Mouse (Mus musculus) kidney, embryonic 15.5 days (tissue): ENCODE measurements at regions not wholly inside any gene's neighbourhood (a gene's known extent, or its start where the extent isn't known, plus 50 kb on each side); places are given as distances from the start of the nearest gene placed in this dataset.
A peak's percentile ranks its signal among the peaks of the same experiment; 100 is the strongest.

Experiments used
- ATAC-seq: fragments of 200-750 bp; cut with Nextera tagmentation; replicated peaks from 2 replicates; pipeline ENCODE4 v1.8.0; 2017; ENCODE audit warnings: moderate TSS enrichment; ENCODE audit not compliant: low FRiP score
- H3K27ac ChIP-seq: fragments of 300-500 bp; sonication (generic); 2 replicates; pipeline ENCODE4 v1.5.1; 2015; ENCODE audit warnings: mild to moderate bottlenecking, inconsistent platforms
- H3K27me3 ChIP-seq: fragments of 300-500 bp; sonication (generic); 2 replicates; pipeline ENCODE4 v1.6.1; 2015; ENCODE audit warnings: inconsistent platforms
- H3K36me3 ChIP-seq: fragments of 300-500 bp; sonication (generic); 2 replicates; pipeline ENCODE4 v1.6.1; 2015; ENCODE audit warnings: inconsistent platforms
- H3K4me1 ChIP-seq: fragments of 300-500 bp; sonication (generic); 2 replicates; pipeline ENCODE4 v1.6.1; 2015; ENCODE audit warnings: inconsistent platforms
- H3K4me2 ChIP-seq: fragments of 300-500 bp; sonication (generic); 2 replicates; pipeline ENCODE4 v1.6.1; 2015; ENCODE audit warnings: moderate library complexity, mild to moderate bottlenecking, inconsistent platforms
- H3K4me3 ChIP-seq: fragments of 300-500 bp; sonication (generic); replicated peaks from 2 replicates; pipeline ENCODE4 v1.5.1; 2015; ENCODE audit warnings: mild to moderate bottlenecking, inconsistent platforms
- H3K9ac ChIP-seq: fragments of 300-500 bp; sonication (generic); 2 replicates; pipeline ENCODE4 v1.6.1; 2015; ENCODE audit warnings: mild to moderate bottlenecking, inconsistent platforms
- H3K9me3 ChIP-seq: fragments of 300-500 bp; sonication (generic); replicated peaks from 2 replicates; pipeline ENCODE4 v1.6.1; 2016; ENCODE audit warnings: inconsistent platforms
- WGBS: fragments of 180-500 bp; shearing (Covaris S2); methylation state at CpG from one replicate; pipeline ENCODE4 v1.1.7; 2015; ENCODE audit warnings: mixed read lengths; 5-methylcytosine and 5-hydroxymethylcytosine counted together

DNA sequence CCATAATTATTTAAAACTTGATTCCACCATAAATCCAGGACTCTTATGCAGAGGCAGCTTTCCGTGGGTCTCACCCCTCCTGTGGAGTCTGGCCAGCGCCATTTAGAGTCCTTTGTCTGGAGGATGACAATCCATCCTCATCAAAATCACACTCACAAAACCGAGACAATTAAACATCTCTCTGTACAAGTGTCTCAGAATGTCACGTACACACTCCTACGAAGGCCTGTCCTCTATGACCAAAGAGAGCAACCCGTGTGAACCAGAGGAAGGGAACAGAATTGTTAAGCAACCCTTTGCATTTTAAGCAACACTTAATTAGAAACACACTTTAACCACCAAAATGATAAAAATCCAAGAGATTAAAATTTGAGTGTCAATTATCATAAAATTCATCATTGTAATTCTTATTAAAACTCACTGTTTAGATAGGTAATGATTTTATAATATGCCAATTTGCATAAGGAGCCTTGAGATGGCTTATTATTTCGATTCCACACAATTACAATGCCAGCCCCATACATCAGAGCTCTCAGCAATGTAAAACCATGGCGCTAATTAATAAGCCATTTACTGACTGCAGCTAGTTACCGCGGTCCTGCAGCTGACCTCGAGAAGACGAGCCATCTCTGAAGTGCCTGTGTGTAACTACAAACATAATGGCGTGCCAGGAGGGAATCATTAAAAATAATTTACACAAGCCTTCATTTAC, 325.0 kb upstream of the Irx1 start:
- no peak overlapping the region for H3K27ac ChIP-seq
- WGBS = 27% methylated on average over 13 of the region's 13 CpGs
- peaks cover 50% of the 10 kb centered on the region for H3K27me3 ChIP-seq
- H3K9me3 ChIP-seq = no peaks in the 10 kb centered on the region
- H3K4me2 ChIP-seq = peak overlapping the region; percentile 26; the same call in 1 of the 2 replicates
- H3K9ac ChIP-seq = no peak overlapping the region
- no peak overlapping the region for H3K4me3 ChIP-seq
- H3K4me1 ChIP-seq = peaks cover 9% of the 10 kb centered on the region; the same call in 1 of the 2 replicates
- H3K36me3 ChIP-seq = no peaks in the 10 kb centered on the region
- ATAC-seq = no peak

DNA sequence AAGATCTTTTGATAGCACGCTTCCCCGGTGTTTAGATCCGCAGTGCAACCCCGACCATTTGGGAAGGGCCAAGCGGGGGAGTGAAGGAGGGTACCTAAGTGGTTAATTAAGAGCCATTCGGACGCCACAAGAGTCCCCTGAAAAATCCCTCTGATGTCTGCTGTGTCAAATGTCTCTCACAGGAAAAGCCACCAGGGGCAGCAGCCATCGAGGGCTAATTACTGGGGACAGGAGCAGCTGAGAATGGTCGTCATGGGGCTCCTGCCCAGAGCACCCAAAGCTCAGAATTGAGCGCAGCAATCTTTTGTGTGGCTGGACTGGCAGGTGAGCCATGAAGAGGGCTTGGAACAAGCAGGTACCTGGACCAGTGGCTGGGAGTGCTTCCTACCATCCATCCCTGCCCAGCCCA, 325.6 kb upstream of the Irx1 start:
- Histone ChIP-seq H3K27me3 (peaks cover 52% of the 10 kb centered on the region), H3K4me3 (no peak overlapping the region), H3K27ac (no peak overlapping the region), H3K4me1 (peaks cover 9% of the 10 kb centered on the region; the same call in 1 of the 2 replicates), H3K4me2 (peak overlapping the region; percentile 26; the same call in 1 of the 2 replicates), H3K36me3 (no peaks in the 10 kb centered on the region), H3K9ac (no peak overlapping the region), H3K9me3 (no peaks in the 10 kb centered on the region)
- ATAC-seq = no peak
- WGBS = 2% methylated on average over 10 of the region's 10 CpGs

DNA sequence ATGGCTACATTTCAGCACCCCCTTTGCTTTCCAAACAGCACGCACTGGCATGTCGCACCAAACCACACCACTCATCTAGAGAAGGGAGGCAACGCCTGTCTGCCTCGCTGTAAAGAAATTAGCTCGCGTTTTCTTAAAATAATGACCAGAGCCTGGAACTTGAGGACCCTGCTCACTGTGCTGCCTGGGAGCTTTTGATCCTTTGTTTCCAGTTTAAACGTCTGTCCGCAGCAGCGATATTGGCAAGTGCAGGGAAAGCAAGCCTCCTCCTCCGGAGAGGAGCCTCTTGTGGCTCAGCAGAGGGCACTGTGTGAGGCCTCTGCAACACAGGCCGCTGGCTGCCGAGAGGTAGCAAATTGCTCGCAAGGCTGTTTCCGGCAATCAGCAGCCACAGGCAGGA, 328.8 kb upstream of the Irx1 start:
- 2% methylated on average over 14 of the region's 14 CpGs for WGBS
- H3K4me2 ChIP-seq = peak overlapping the region; percentile 43
- ATAC-seq = 0 out of 2 replicates have a peak, but pooled peaks have one; percentile 52

DNA sequence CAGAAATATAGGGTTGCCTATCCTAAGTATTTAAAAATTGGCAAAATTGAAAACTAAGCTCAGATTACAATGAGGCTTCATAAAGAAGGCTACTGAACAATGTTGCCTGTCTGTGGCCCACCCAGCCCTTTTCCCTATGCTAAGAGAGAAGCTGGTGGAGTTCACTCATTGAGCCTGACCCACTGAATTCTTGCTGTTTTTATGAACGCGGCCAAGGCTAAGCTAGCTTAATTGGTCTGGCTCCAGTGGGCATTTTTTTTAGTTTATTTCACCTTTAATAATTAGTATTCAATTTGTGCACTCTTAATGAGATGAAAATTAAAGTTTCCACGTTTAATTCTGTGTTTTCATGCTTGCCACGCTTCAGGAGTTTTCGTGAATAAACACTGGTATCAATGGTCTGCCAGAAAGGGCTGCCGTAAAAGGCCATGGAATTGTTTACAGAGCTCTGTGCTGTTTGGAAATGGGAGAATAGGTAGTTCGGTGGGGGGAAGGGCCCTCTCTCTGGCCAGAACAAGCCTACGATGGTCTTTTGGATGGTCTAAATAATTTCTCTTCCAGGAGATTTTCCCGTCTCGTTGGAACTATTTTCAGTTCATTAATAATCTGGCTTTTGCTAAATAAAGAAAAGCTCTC, 329.7 kb upstream of the Irx1 start:
- ATAC-seq = no peak
- H3K36me3 ChIP-seq = no peaks in the 10 kb centered on the region
- peaks cover 9% of the 10 kb centered on the region; the same call in 1 of the 2 replicates for H3K4me1 ChIP-seq
- H3K27me3 ChIP-seq = peaks cover 81% of the 10 kb centered on the region
- WGBS = 26% methylated on average over 10 of the region's 10 CpGs
- H3K9ac ChIP-seq = no peak overlapping the region
- no peak overlapping the region for H3K4me2 ChIP-seq
- no peak overlapping the region for H3K27ac ChIP-seq
- H3K4me3 ChIP-seq = no peak overlapping the region
- no peaks in the 10 kb centered on the region for H3K9me3 ChIP-seq

More for the DNA sequence above, 328.8 kb upstream of the Irx1 start:
- Histone ChIP-seq H3K9ac (no peak overlapping the region), H3K4me1 (peaks cover 9% of the 10 kb centered on the region; the same call in 1 of the 2 replicates), H3K27me3 (peaks cover 80% of the 10 kb centered on the region), H3K36me3 (no peaks in the 10 kb centered on the region), H3K4me3 (no peak overlapping the region), H3K9me3 (no peaks in the 10 kb centered on the region), H3K27ac (no peak overlapping the region)

DNA sequence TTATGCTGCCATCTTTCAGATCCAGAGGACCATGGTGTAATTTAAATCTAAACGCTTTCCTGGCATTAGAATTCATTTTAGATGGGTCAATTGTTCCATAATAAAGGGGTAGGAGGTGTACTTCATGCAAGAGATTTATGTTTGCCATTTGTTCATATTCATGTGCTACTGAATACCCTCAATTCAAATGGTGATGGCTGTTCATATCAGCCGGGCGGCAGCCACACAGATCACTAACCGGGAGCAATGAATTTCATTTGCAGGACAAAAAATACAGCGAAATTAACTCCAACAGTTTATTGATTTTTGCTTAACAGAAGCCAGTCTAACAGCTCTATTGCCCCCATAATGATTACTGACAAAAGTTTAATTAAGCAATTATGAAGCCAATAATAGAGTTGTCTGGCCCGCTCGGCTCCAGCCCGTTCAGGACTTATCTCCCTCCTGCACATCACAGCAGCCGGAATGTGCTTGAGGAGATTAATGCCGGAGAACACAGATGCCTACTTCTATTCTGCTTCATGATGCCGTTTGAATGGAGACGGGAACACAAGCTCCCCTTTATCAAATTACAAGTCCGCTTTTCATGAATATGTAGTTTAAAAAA, 330.3 kb upstream of the Irx2 start:
- H3K9ac ChIP-seq = no peak overlapping the region
- H3K36me3 ChIP-seq = no peaks in the 10 kb centered on the region
- peaks cover 15% of the 10 kb centered on the region; the same call in 1 of the 2 replicates for H3K4me1 ChIP-seq
- H3K4me3 ChIP-seq = no peak overlapping the region
- WGBS = 68% methylated on average over 13 of the region's 13 CpGs
- no peak overlapping the region for H3K4me2 ChIP-seq
- H3K27ac ChIP-seq = no peak overlapping the region
- H3K9me3 ChIP-seq = no peaks in the 10 kb centered on the region
- ATAC-seq = no peak
- peaks cover 56% of the 10 kb centered on the region for H3K27me3 ChIP-seq

DNA sequence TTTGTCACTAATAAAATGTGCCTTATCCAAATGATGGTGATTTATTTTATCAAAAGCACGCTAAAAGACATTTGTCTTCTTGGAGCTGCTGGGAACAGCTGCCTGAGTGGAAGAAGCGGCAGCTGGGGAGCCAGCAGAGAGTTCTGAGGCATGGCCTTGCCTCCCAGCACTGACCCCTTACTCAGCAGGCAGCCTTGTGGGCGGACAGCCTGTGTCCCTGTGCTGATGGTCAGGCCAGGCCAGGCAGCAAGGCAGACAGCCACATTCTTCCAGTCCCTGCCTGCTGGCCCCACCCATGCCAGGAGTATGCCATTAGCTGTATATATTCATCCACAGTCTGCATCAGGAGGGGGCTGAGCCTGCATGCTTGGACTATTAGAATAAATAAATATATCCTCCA, 329.0 kb upstream of the Irx2 start:
- Histone ChIP-seq H3K9ac (no peak overlapping the region), H3K4me1 (peaks cover 15% of the 10 kb centered on the region; the same call in 1 of the 2 replicates), H3K4me2 (no peak overlapping the region), H3K36me3 (no peaks in the 10 kb centered on the region), H3K27me3 (peaks cover 52% of the 10 kb centered on the region), H3K9me3 (no peaks in the 10 kb centered on the region), H3K4me3 (no peak overlapping the region), H3K27ac (no peak overlapping the region)
- ATAC-seq = 0 out of 2 replicates have a peak, but pooled peaks have one; percentile 36
- 25% methylated on average over 3 of the region's 3 CpGs for WGBS

DNA sequence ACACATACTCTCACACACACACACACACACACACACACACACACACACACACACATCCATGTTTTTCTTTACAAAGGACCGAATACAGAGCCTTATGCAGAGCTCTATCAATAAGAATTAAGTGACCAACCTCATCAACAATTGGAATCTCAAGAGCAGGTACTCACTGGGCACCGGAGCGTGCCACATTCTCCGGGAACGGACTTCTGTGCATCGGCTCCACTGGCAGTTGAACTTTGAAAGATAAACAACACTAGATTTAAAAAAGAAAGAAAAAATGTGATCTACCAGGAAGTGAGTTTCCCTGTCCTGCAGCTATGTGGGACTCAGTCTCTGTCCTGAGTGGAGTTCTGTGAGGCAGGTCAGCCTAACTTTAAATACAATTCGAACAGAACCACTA, 327.5 kb upstream of the Irx2 start:
- ATAC-seq = no peak
- H3K4me2 ChIP-seq = peak overlapping the region; percentile 34
- peaks cover 39% of the 10 kb centered on the region for H3K27me3 ChIP-seq
- H3K9ac ChIP-seq = no peak overlapping the region
- H3K36me3 ChIP-seq = no peaks in the 10 kb centered on the region
- H3K27ac ChIP-seq = no peak overlapping the region
- WGBS = 60% methylated on average over 7 of the region's 7 CpGs
- no peak overlapping the region for H3K4me3 ChIP-seq
- peaks cover 15% of the 10 kb centered on the region; the same call in 1 of the 2 replicates for H3K4me1 ChIP-seq
- H3K9me3 ChIP-seq = no peaks in the 10 kb centered on the region

DNA sequence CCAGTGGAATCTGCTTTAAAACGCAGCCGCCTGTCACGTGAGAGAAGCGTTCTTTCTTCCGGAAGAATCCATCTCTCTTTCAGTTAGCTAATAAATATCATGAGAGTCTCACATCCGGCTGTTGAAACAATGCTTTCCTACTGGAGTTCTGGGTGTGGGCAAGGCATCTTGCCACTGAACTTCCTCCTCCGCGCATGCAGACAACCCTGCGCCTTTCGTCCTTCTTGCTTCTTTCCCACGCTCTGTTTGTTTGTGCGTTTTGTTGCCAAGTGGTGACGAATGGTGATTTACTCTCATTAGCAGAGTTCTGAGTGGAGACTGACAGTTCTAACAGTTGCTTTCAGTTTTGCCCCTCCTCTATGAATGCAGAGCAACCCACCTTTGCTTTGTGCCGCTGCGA, 326.8 kb upstream of the Irx2 start:
- no peaks in the 10 kb centered on the region for H3K9me3 ChIP-seq
- H3K4me1 ChIP-seq = peaks cover 15% of the 10 kb centered on the region; the same call in 1 of the 2 replicates
- H3K9ac ChIP-seq = no peak overlapping the region
- H3K27ac ChIP-seq = no peak overlapping the region
- 57% methylated on average over 15 of the region's 15 CpGs for WGBS
- peak overlapping the region; percentile 34 for H3K4me2 ChIP-seq
- H3K36me3 ChIP-seq = no peaks in the 10 kb centered on the region
- peaks cover 31% of the 10 kb centered on the region for H3K27me3 ChIP-seq
- ATAC-seq = no peak
- H3K4me3 ChIP-seq = 0 out of 2 replicates have a peak overlapping the region, but pooled peaks have one; percentile 2

DNA sequence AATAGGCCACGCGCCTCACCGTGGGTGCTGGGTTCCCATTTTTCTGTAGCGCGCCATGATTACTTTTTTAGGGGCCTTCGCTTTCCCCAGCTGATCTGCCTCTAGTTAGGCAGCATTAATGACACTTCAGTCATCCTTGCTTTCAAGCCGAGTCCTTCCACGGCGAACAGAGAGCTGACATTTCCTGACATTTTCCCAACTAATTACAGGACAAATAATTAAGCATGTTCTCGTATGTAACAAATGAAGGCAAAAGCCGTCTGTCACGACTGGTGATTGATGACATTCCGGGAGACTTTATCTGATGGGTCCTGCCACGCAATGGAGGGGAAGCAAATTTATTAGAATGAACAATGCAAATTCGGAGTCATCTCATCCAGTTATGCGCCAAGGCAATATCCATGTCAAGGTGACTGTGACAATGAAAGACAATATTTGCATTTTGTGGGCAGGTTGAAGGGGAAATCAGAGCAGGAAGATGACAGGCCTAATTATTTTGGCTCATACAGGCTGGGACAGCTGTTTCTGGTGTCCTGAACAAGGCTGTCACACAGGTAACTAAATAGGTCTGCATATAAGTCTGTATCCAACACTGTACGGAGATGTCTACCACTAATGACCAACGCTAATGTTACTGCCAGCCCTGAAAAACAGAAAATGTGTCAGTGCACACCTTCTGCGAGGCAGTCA, 326.0 kb upstream of the Irx2 start:
- Histone ChIP-seq H3K9ac (no peak overlapping the region), H3K4me1 (peaks cover 15% of the 10 kb centered on the region; the same call in 1 of the 2 replicates), H3K4me2 (peak overlapping the region; percentile 34), H3K4me3 (no peak overlapping the region), H3K27me3 (peaks cover 25% of the 10 kb centered on the region), H3K36me3 (no peaks in the 10 kb centered on the region), H3K9me3 (no peaks in the 10 kb centered on the region), H3K27ac (no peak overlapping the region)
- ATAC-seq = no peak
- WGBS = 84% methylated on average over 19 of the region's 19 CpGs

DNA sequence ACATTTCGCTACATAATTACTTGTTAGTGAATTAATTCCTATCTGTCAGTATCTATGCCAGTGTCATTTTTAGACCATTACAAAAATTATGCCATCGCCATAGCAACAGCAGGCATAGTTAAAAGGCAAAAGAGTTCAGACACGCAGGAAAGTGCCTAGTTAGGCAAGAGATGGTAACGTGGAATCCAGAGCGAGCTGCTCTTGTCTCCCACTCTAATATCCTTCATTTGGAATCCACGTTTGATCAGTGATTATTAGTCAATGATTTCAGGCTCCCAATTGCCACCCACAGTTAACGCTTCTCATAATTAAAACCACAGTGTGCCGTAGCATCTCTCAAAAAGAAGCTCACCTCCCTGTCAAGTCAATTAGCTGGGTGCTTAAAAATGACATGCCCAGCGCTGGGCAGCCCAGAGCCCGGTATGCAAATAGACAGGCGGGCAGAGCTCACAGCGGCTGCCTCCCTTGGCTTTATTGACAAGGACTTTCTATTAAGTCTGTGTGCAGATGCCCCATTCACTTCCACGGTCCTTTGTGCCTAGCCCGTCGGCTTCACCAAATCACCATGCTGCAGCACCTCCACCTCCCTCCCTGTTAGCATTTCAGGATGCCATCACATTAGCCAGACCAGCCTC, 325.4 kb upstream of the Irx2 start:
- no peak overlapping the region for H3K27ac ChIP-seq

DNA sequence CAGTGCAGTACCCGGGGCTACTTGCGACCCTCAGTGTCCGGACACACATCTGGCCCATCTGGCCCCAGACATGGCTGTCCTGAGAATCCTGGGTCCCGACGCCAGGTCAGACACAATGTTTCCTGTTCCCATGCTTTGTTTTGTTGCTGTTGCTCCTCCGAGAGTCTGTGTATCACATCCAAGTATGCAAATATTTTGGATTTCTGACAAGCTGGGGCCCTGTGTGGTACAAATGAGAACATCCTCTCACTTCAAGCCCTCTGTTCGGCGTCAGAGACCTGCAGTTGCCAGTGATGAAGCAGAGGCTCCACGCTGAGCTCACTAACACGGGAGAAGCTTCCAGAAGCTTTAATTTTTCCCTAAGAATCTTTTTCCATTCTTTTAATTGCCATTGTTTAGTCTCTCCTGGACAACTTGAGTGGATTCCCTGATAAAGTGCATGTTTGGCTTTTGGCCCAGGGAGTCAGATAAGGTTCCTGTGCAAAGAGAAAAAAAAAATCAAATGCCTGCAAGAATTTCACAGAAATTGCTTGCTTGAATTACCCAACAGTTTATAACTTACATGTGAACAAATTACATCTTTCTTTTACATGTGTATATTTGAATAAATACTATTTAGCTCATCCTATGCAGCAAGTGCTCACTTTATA, 304.5 kb upstream of the Irx2 start:
- no peak overlapping the region for H3K9ac ChIP-seq
- H3K9me3 ChIP-seq = no peaks in the 10 kb centered on the region
- no peaks in the 10 kb centered on the region for H3K36me3 ChIP-seq
- WGBS = 67% methylated on average over 10 of the region's 10 CpGs
- no peak for ATAC-seq
- H3K27me3 ChIP-seq = no peaks in the 10 kb centered on the region
- no peak overlapping the region for H3K4me2 ChIP-seq
- no peak overlapping the region for H3K27ac ChIP-seq
- no peak overlapping the region for H3K4me3 ChIP-seq
- H3K4me1 ChIP-seq = no peaks in the 10 kb centered on the region

More for the DNA sequence above, 325.4 kb upstream of the Irx2 start:
- WGBS = 73% methylated on average over 15 of the region's 15 CpGs
- Histone ChIP-seq H3K27me3 (peaks cover 20% of the 10 kb centered on the region), H3K4me3 (no peak overlapping the region), H3K36me3 (no peaks in the 10 kb centered on the region), H3K4me1 (peaks cover 15% of the 10 kb centered on the region; the same call in 1 of the 2 replicates), H3K4me2 (no peak overlapping the region), H3K9ac (no peak overlapping the region), H3K9me3 (no peaks in the 10 kb centered on the region)
- no peak for ATAC-seq
